Mouse (Mus musculus) liver (tissue): ENCODE results near the gene Cd52.
"Not testable (repeated sequence)": the region's sequence is repeated elsewhere in the genome, so short reads cannot be mapped to it uniquely, and the experiment has no call there.

ENCODE experiments used
- DNase-seq: peaks from one replicate; pipeline ENCODE4 v3.0.0-alpha.2; 2020; ENCODE audit warnings: mixed read lengths

Cd52 gene

GRCm38 (mm10) chr4:134094923-134095547, at the start of gene Cd52:
Cd52 (minus strand) TSS chr4:134095082.
- DNase-seq = no peak

GRCm38 (mm10) chr4:134144297-134144696, 49.4 kb upstream of the Cd52 start:
- DNase-seq = not testable (repeated sequence)

GRCm38 (mm10) chr4:134138857-134139256, 44.0 kb upstream of the Cd52 start:
- DNase-seq = no peak

GRCm38 (mm10) chr4:134136280-134136926, 41.5 kb upstream of the Cd52 start:
- DNase-seq = no peak

- DNase-seq = no peak
These were observed 37.7 kb upstream of the Cd52 start for GRCm38 (mm10) chr4:134132519-134133095.

GRCm38 (mm10) chr4:134132117-134132516, 37.2 kb upstream of the Cd52 start:
- no peak for DNase-seq

- peak; percentile 36 for DNase-seq
These were observed 34.6 kb upstream of the Cd52 start for GRCm38 (mm10) chr4:134129482-134129881.

GRCm38 (mm10) chr4:134128983-134129362, 34.1 kb upstream of the Cd52 start:
- DNase-seq = peak; percentile 58

- peak; percentile 90 for DNase-seq
These were observed 33.5 kb upstream of the Cd52 start, which contains the start of gene Sh3bgrl3 for GRCm38 (mm10) chr4:134128221-134128982. Sh3bgrl3 (minus strand) TSS chr4:134128789.

- DNase-seq = no peak
These were observed 32.9 kb upstream of the Cd52 start for GRCm38 (mm10) chr4:134127793-134128192.

- DNase-seq = no peak
These were observed 32.2 kb upstream of the Cd52 start for GRCm38 (mm10) chr4:134127121-134127455.

GRCm38 (mm10) chr4:134126300-134127120, 31.6 kb upstream of the Cd52 start:
- no peak for DNase-seq

- DNase-seq = no peak
These were observed 30.6 kb upstream of the Cd52 start for GRCm38 (mm10) chr4:134125383-134126060.

- DNase-seq = peak; percentile 50
These were observed 29.0 kb upstream of the Cd52 start for GRCm38 (mm10) chr4:134123680-134124551.

GRCm38 (mm10) chr4:134123147-134123546, 28.3 kb upstream of the Cd52 start:
- no peak for DNase-seq

- DNase-seq = no peak
These were observed 27.4 kb upstream of the Cd52 start for GRCm38 (mm10) chr4:134122281-134122680.

GRCm38 (mm10) chr4:134121571-134121970, 26.7 kb upstream of the Cd52 start:
- DNase-seq = no peak

- DNase-seq = no peak
These were observed 26.0 kb upstream of the Cd52 start for GRCm38 (mm10) chr4:134120916-134121315.

- no peak for DNase-seq
These were observed 25.4 kb upstream of the Cd52 start for GRCm38 (mm10) chr4:134120192-134120805.

- peak; percentile 67 for DNase-seq
These were observed 24.8 kb upstream of the Cd52 start for GRCm38 (mm10) chr4:134119644-134120043.

GRCm38 (mm10) chr4:134119042-134119441, 24.2 kb upstream of the Cd52 start:
- DNase-seq = no peak
